Mouse (Mus musculus) megakaryocyte, embryonic 14.5 days (primary cell): ENCODE data around the gene Cry2. TPM values are rescaled to one million over a fixed set of nuclear protein-coding genes. Genes with fewer than 3 reads are reported as not detected.
"Not testable (repeated sequence)": the region's sequence is repeated elsewhere in the genome, so short reads cannot be mapped to it uniquely, and the experiment has no call there.

Experiments used
- H3K27me3 ChIP-seq: replicated peaks from 2 replicates; pipeline ENCODE3; 2012; ENCODE audit warnings: inconsistent platforms
- H3K36me3 ChIP-seq: replicated peaks from 2 replicates; pipeline ENCODE3; 2012; ENCODE audit warnings: low read length, inconsistent platforms, mixed read lengths
- H3K4me1 ChIP-seq: 2 replicates; pipeline ENCODE4 v1.6.1; 2012; ENCODE audit warnings: inconsistent platforms
- H3K4me3 ChIP-seq: replicated peaks from 2 replicates; pipeline ENCODE3; 2012; ENCODE audit warnings: moderate library complexity, mild to moderate bottlenecking, inconsistent platforms
- H3K9me3 ChIP-seq: 2 replicates; pipeline ENCODE4 v1.6.1; 2012; ENCODE audit warnings: inconsistent platforms
- FLI1 ChIP-seq: IDR thresholded peaks from 2 replicates; pipeline ENCODE4 v1.6.1; 2012; ENCODE audit warnings: low read length, inconsistent platforms, mixed read lengths
- GATA1 ChIP-seq: IDR thresholded peaks from 3 replicates; pipeline ENCODE4 v1.6.1; 2012; ENCODE audit warnings: mixed read lengths, low read length, inconsistent platforms, borderline replicate concordance
- polyA plus RNA-seq: library from polyadenylated mRNA; stranded (reverse); fragments of >175 nt; gene quantifications from 2 replicates; pipeline ENCODE4 v1.2.3, GENCODE M21; 2012; ENCODE audit warnings: low replicate concordance; ENCODE audit not compliant: insufficient read depth

Gene Cry2
- polyA plus RNA-seq, 1 experiment: 4.1 TPM

DNA sequence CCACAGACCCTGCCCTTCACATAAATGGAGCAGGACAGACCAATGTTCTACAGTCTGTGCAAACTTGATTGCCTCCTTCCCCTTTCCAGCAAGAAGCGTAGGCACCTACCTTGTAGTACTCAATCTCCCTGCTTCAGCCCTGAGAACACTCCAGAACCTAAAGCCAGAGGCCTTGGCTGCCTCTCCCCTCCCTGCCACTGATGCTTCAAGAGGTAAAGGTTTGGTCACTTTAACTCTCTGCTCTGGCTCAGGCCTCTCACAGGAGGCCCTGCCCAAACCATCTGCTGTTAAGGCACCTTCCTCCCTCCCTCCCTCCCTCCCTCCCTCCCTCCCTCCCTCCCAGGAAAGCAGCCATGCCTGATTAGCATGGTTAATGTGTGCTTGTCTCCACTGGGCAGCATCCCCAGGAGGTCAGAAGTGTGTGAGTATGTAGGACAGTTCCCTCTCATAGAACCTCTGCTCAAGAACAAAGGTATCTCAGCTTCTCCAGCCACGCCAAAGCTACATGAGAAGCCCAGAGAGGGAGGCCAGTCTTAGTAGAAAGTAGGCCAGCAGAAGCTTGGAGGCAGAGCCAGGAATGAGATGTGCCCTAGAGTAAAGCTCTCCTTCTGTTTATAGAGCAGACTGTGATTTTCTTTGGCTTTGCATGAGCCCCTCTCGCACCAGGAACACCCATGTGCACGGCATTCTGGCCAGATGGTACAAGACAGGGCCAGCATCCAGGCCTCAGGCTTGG is 31.1 kb downstream of the Cry2 start:
- H3K4me3 ChIP-seq: no peak overlapping the region
- H3K4me1 ChIP-seq: peaks cover 25% of the 10 kb centered on the region
- peaks cover 49% of the 10 kb centered on the region for H3K36me3 ChIP-seq
- TF ChIP-seq FLI1 (no peak), GATA1 (no peak)
- H3K9me3 ChIP-seq: peaks cover 11% of the 10 kb centered on the region
- H3K27me3 ChIP-seq: peaks cover 42% of the 10 kb centered on the region

DNA sequence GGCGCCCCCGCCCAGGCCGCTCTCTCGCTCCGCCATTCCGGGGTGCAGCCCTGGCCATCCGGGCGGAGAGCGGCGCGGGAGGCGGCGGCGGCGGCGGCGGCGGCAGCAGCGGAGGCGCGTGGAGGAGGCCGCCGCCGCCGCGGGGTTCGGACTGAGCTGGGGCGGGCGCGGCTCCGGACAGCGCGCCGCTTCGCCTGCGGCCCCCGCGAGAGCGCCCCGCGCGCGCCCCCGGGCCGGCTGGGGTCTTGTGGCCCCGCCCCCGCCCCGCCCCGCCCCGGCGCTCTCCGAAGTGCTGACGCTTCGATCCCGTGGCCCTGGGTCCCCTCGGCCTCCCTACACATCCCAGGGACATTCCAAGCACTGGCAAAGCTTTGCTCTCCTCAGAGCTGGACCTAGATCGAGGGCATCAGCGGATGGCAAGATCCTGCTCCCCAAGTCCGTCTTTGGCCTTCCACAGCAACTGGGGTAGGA is 32.7 kb downstream of the Cry2 start, which contains the start of gene Mapk8ip1:
Gene Mapk8ip1, minus strand, starts transcription at position 173 of the 471 bp plus-strand sequence.
- H3K9me3 ChIP-seq: peaks cover 11% of the 10 kb centered on the region
- H3K4me1 ChIP-seq: peaks cover 25% of the 10 kb centered on the region
- H3K36me3 ChIP-seq: peaks cover 33% of the 10 kb centered on the region
- TF ChIP-seq GATA1: no peak
- no peak for TF ChIP-seq FLI1
- peak within 1 kb of the TSS; percentile 87 for H3K4me3 ChIP-seq
- peaks cover 59% of the 10 kb centered on the region for H3K27me3 ChIP-seq

- Histone ChIP-seq H3K4me3 (peak overlapping the region; percentile 87), H3K27me3 (peaks cover 63% of the 10 kb centered on the region), H3K9me3 (peaks cover 11% of the 10 kb centered on the region), H3K4me1 (peaks cover 25% of the 10 kb centered on the region), H3K36me3 (peaks cover 28% of the 10 kb centered on the region)
- TF ChIP-seq GATA1 (no peak), FLI1 (no peak)
These were observed 33.2 kb downstream of the Cry2 start for GRCm38 (mm10) chr2:92400682-92401081.

- Histone ChIP-seq H3K36me3 (peaks cover 20% of the 10 kb centered on the region), H3K9me3 (peaks cover 11% of the 10 kb centered on the region), H3K27me3 (peaks cover 71% of the 10 kb centered on the region), H3K4me1 (peaks cover 25% of the 10 kb centered on the region)
- H3K4me3 ChIP-seq: not testable (repeated sequence)
These were observed 34.0 kb downstream of the Cry2 start for GRCm38 (mm10) chr2:92399877-92400276.

DNA sequence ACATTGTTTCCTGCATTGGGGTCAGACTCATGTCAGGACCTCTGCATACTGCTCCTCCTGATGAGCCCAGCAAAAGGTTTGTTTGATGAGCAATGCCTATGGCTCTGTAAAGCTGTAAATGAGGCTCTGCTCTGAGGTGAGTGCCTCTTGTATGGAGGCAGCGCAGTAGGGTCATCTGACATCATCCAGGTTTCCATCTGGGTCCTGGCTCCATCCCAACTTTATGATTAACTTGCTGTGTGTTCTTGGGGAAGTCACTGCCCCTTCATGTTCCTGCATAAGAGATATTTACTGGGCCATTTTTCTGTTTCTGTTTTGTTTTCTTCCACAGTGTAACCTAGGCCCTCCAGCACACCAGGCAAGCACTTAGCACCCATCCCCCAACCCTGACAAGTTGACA is 36.4 kb downstream of the Cry2 start:
- Histone ChIP-seq H3K36me3 (no peaks in the 10 kb centered on the region), H3K4me1 (peaks cover 25% of the 10 kb centered on the region), H3K9me3 (peaks cover 11% of the 10 kb centered on the region), H3K4me3 (no peak overlapping the region), H3K27me3 (peaks cover 93% of the 10 kb centered on the region)
- TF ChIP-seq GATA1: no peak
- no peak for TF ChIP-seq FLI1

- H3K36me3 ChIP-seq: no peaks in the 10 kb centered on the region
- H3K4me3 ChIP-seq: no peak overlapping the region
- no peak for TF ChIP-seq GATA1
- no peak for TF ChIP-seq FLI1
- peaks cover 22% of the 10 kb centered on the region for H3K4me1 ChIP-seq
- peaks cover 95% of the 10 kb centered on the region for H3K27me3 ChIP-seq
- H3K9me3 ChIP-seq: peaks cover 4% of the 10 kb centered on the region
These were observed 38.3 kb downstream of the Cry2 start for GRCm38 (mm10) chr2:92395535-92395934.

DNA sequence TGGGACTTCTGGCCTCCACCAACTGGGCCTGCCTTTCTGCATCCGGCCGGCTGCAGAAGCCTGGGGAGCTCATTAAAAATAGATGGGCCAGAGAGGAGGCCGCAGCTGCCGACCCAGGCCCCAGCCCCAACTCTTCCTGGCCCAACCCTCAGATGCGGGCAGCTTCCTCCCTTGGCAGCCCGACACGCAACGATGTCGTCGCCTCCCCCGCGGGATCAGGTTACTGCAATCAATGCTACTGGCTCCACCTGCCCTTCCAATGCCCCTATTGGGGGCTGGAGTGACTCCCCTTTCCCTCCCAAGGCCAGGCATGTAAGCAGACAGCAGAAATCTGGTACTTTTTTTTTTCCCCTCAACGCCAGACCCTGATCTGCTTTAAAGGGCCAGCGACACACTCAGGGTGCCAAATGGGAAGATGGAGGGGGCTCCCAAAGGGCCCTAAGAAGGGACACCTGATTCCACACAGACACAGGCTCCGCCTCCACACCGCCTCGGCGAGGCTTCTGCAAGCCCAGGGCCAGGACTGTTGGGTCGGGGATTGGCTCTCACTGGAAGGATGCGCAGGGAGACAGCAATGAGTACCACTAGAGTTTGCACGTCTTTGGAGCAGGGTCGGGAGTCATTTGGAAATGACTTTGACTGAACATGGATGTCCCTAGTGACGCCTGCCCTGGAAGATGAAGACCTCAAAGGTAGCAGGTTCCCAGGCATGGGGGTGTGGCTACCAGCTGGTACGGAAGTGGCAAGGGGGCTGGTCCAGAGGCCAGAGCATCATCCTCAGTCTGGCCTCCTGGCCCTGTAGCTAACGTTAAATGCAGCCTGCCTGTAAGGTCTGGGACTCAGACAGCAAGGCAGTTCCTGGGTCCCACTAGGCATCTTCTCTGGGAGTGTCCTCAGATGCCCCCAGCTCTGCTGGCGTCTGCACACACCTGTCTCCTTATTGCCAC is 41.3 kb downstream of the Cry2 start:
- TF ChIP-seq FLI1 (no peak), GATA1 (no peak)
- Histone ChIP-seq H3K36me3 (no peaks in the 10 kb centered on the region), H3K4me3 (peak overlapping the region; percentile 3), H3K4me1 (peaks cover 35% of the 10 kb centered on the region), H3K9me3 (no peaks in the 10 kb centered on the region), H3K27me3 (peaks cover 100% of the 10 kb centered on the region)

- Histone ChIP-seq H3K4me1 (peaks cover 35% of the 10 kb centered on the region), H3K4me3 (no peak overlapping the region), H3K36me3 (no peaks in the 10 kb centered on the region), H3K27me3 (peaks cover 100% of the 10 kb centered on the region), H3K9me3 (no peaks in the 10 kb centered on the region)
- TF ChIP-seq GATA1: no peak
- no peak for TF ChIP-seq FLI1
These were observed 42.0 kb downstream of the Cry2 start for GRCm38 (mm10) chr2:92391703-92392317.

GRCm38 (mm10) chr2:92391116-92391515 is 42.7 kb downstream of the Cry2 start:
- H3K36me3 ChIP-seq: no peaks in the 10 kb centered on the region
- no peak overlapping the region for H3K4me3 ChIP-seq
- peaks cover 35% of the 10 kb centered on the region for H3K4me1 ChIP-seq
- H3K27me3 ChIP-seq: peaks cover 99% of the 10 kb centered on the region
- TF ChIP-seq FLI1 (no peak), GATA1 (no peak)
- no peaks in the 10 kb centered on the region for H3K9me3 ChIP-seq
